Mouse (Mus musculus) stomach, embryonic 16.5 days (tissue): Measurements from ENCODE around the gene Dpysl5. TPM values are rescaled to one million over a fixed set of nuclear protein-coding genes. Genes with fewer than 3 reads are reported as not detected.
"Not testable (repeated sequence)": the region's sequence is repeated elsewhere in the genome, so short reads cannot be mapped to it uniquely, and the experiment has no call there.

Experiments used
- ATAC-seq: fragments of 200-750 bp; cut with Nextera tagmentation; 2 replicates; pipeline ENCODE4 v1.8.0; 2017; ENCODE audit warnings: moderate number of reproducible peaks, moderate TSS enrichment; ENCODE audit not compliant: insufficient read depth, low FRiP score
- H3K27ac ChIP-seq: fragments of 300-500 bp; sonication (generic); 2 replicates; pipeline ENCODE4 v1.5.1; 2014; ENCODE audit warnings: low read length
- H3K27me3 ChIP-seq: fragments of 300-500 bp; sonication (generic); 2 replicates; pipeline ENCODE4 v1.6.1; 2014; ENCODE audit warnings: low read length, control low read depth, mixed read lengths; ENCODE audit not compliant: control insufficient read depth, insufficient read depth
- H3K36me3 ChIP-seq: fragments of 300-500 bp; sonication (generic); 2 replicates; pipeline ENCODE4 v1.6.1; 2014; ENCODE audit warnings: low read length; ENCODE audit not compliant: control insufficient read depth, insufficient read depth
- H3K4me1 ChIP-seq: fragments of 300-500 bp; sonication (generic); 2 replicates; pipeline ENCODE4 v1.6.1; 2014; ENCODE audit warnings: low read length, control low read depth, mixed read lengths; ENCODE audit not compliant: control insufficient read depth, insufficient read depth
- H3K4me2 ChIP-seq: fragments of 300-500 bp; sonication (generic); 2 replicates; pipeline ENCODE4 v1.6.1; 2014; ENCODE audit warnings: low read depth, low read length, mixed read lengths
- H3K4me3 ChIP-seq: fragments of 300-500 bp; sonication (generic); replicated peaks from 2 replicates; pipeline ENCODE4 v1.5.1; 2014; ENCODE audit warnings: mild to moderate bottlenecking, low read length
- H3K9ac ChIP-seq: fragments of 300-500 bp; sonication (generic); 2 replicates; pipeline ENCODE4 v1.6.1; 2014; ENCODE audit warnings: low read length
- H3K9me3 ChIP-seq: fragments of 300-500 bp; sonication (generic); replicated peaks from 2 replicates; pipeline ENCODE4 v1.6.1; 2016; ENCODE audit warnings: low read length, control low read depth; ENCODE audit not compliant: control insufficient read depth
- WGBS: fragments of 180-500 bp; shearing (Covaris S2); extraction: QIAGEN DNeasy Blood & Tissue Kit; methylation state at CpG from one replicate; pipeline ENCODE4 v1.1.7; 2014; 5-methylcytosine and 5-hydroxymethylcytosine counted together
- polyA plus RNA-seq: library from polyadenylated mRNA; unstranded; fragments of >200 nt; fragmentation: Nextera tagmentation; extraction: Ambion mirVana; gene quantifications from 2 replicates; pipeline ENCODE4 v1.2.1, GENCODE M21; 2015

The Dpysl5 gene
- polyA plus RNA-seq, 1 experiment from 2014 or later, result 6.8 TPM

GRCm38 (mm10) chr5:30686781-30687180 lies 24.6 kb upstream of the Dpysl5 start:
- Histone ChIP-seq H3K4me2 (no peak overlapping the region), H3K4me3 (no peak overlapping the region), H3K9ac (no peak overlapping the region), H3K36me3 (no peaks in the 10 kb centered on the region), H3K9me3 (no peaks in the 10 kb centered on the region), H3K4me1 (no peaks in the 10 kb centered on the region), H3K27me3 (no peaks in the 10 kb centered on the region), H3K27ac (no peak overlapping the region)
- no peak for ATAC-seq
- WGBS, result 57% methylated on average over 3 of the region's 3 CpGs

DNA sequence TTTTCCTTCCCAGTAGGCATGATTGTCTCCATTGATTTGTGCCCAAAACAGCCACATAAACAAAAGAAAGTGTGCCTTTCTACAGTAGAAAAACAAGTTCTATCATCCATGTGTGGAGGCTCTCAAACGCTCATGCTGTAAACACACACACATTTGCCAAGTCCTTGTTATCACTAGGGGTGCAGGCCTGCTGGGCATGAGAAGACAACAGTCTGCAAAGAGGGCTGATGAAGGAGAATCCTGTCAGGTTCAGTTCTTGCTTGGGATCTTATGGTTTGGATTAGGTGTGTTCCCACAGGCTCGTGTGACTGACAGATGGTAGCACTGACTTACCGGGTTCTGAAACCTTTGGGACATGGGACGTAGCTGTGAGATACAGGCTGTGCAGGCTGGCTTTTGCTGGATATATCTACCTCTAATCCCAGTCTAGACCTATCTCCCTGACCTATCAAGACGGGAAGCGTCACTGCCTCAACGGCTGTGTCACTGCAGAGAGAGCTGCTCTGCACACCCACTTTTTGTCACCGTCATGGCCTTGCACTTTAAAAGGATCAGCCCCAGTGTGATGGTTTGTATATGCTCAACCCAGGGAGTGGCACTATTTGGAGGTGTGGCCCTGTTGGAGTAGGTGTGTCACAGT lies 10.9 kb upstream of the Dpysl5 start:
- 72% methylated on average over 8 of the region's 8 CpGs for whole genome bisulfite sequencing
- Histone ChIP-seq H3K9ac (no peak overlapping the region), H3K36me3 (no peaks in the 10 kb centered on the region), H3K27me3 (no peaks in the 10 kb centered on the region), H3K27ac (no peak overlapping the region), H3K4me1 (no peaks in the 10 kb centered on the region), H3K4me3 (no peak overlapping the region), H3K4me2 (no peak overlapping the region), H3K9me3 (no peaks in the 10 kb centered on the region)
- no peak for ATAC-seq

DNA sequence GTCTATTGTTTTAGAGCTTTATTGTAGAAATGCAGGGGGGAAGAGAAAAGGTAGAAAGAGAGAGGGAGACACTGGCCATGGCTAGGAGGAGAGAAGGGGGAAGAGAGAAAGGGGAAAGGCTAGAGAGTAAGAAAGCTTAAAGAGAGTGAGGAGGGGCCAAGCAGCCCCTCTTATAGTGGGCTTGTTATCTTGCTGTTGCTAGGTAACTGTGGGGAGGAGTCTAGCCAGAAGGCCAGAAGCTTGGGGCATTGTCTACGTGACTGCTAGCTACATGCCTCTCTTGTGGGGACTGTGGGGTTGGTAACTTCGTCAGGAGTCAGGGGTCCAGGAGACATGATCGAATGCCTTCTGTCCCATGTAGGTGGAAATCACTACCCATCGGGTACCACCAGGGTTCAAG lies 10.0 kb upstream of the Dpysl5 start:
- H3K4me2 ChIP-seq, ATAC-seq, H3K4me1 ChIP-seq, H3K4me3 ChIP-seq, H3K9ac ChIP-seq, H3K27me3 ChIP-seq, H3K9me3 ChIP-seq, H3K36me3 ChIP-seq, H3K27ac ChIP-seq: not testable (repeated sequence)
- 41% methylated on average over 4 of the region's 4 CpGs for WGBS

DNA sequence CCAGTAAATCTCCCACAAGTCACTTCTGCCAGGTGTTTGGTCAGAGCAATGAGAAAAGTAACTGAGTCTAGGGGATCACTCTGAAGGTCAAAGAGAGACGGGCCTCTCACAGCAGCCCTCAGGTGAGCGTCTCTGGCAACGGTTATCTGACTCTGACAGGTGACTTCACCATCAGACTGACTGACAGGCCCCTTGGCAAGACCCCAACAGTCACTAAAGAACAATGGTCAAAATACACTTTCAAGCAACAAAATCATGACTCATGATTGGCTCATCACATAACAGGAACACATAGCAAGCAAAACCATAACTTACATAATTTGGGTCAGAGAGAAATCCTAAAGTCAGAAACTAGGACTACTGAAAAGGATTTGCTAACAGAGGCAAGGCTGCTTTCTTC lies 9.5 kb upstream of the Dpysl5 start:
- Histone ChIP-seq H3K4me2 (no peak overlapping the region), H3K27me3 (no peaks in the 10 kb centered on the region), H3K4me3 (no peak overlapping the region), H3K4me1 (no peaks in the 10 kb centered on the region), H3K27ac (no peak overlapping the region), H3K36me3 (no peaks in the 10 kb centered on the region), H3K9me3 (no peaks in the 10 kb centered on the region), H3K9ac (no peak overlapping the region)
- no peak for ATAC-seq
- WGBS, result 72% methylated on average over 3 of the region's 3 CpGs

DNA sequence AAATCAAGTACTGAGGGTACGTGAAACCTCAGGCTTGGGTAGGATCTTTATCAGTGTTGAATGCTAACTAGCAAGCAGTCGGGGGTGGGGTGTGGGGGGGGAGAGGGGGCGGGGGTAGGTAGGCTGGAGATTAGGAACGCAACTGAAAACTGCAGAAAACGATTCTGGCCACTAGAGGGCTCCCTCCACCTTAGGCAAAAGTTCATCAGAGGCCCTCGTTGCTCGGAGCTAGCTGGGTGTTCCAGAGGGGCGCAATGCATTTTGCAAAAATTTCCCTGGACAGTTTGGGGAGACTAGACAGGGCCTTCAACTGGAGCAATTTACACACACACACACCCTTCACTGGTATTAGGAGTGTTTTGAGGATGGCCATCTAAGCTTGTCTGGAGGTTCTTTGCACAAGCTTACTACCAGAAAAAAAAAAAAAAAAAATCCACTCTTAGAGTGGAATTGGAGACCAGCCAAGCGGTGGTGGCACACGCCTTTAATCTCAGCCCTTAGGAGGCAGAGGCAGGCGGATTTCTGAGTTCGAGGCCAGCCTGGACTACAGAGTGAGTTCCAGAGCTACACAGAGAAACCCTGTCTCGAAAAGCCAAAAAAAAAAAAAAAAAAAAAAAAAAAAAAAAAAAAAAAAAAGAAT lies 1.5 kb upstream of the Dpysl5 start:
- H3K4me3 ChIP-seq, result no peak overlapping the region
- WGBS, result 13% methylated on average over 13 of the region's 13 CpGs
- H3K36me3 ChIP-seq, result no peaks in the 10 kb centered on the region
- ATAC-seq, result peak; percentile 22; the same call in 1 of the 2 replicates
- peaks cover 36% of the 10 kb centered on the region for H3K27me3 ChIP-seq
- H3K4me2 ChIP-seq, result no peak overlapping the region
- H3K9ac ChIP-seq, result no peak overlapping the region
- no peaks in the 10 kb centered on the region for H3K9me3 ChIP-seq
- H3K4me1 ChIP-seq, result peaks cover 24% of the 10 kb centered on the region
- H3K27ac ChIP-seq, result no peak overlapping the region

GRCm38 (mm10) chr5:30710486-30710885 lies 878 bp upstream of the Dpysl5 start:
- Histone ChIP-seq H3K4me1 (peaks cover 24% of the 10 kb centered on the region), H3K27me3 (peaks cover 38% of the 10 kb centered on the region), H3K9me3 (no peaks in the 10 kb centered on the region), H3K4me3 (no peak overlapping the region), H3K9ac (no peak overlapping the region), H3K36me3 (no peaks in the 10 kb centered on the region), H3K27ac (no peak overlapping the region), H3K4me2 (no peak overlapping the region)
- no peak for ATAC-seq
- 28% methylated on average over 8 of the region's 8 CpGs for WGBS

GRCm38 (mm10) chr5:30712002-30712390 lies 632 bp downstream of the Dpysl5 start:
- Histone ChIP-seq H3K4me2 (peak overlapping the region; percentile 97), H3K4me3 (peak overlapping the region; percentile 56), H3K9me3 (no peaks in the 10 kb centered on the region), H3K9ac (peak overlapping the region; percentile 59), H3K27ac (no peak overlapping the region), H3K36me3 (no peaks in the 10 kb centered on the region), H3K27me3 (peaks cover 45% of the 10 kb centered on the region), H3K4me1 (peaks cover 24% of the 10 kb centered on the region)
- 1% methylated on average over 14 of the region's 14 CpGs for WGBS
- peak; percentile 11; the same call in 1 of the 2 replicates for ATAC-seq

- H3K9ac ChIP-seq, result peak overlapping the region; percentile 59
- under 1% methylated on average over 43 of the region's 43 CpGs for WGBS
- H3K4me1 ChIP-seq, result peaks cover 24% of the 10 kb centered on the region
- no peaks in the 10 kb centered on the region for H3K36me3 ChIP-seq
- peak overlapping the region; percentile 97 for H3K4me2 ChIP-seq
- no peak for ATAC-seq
- H3K4me3 ChIP-seq, result peak overlapping the region; percentile 56
- H3K27ac ChIP-seq, result no peak overlapping the region
- no peaks in the 10 kb centered on the region for H3K9me3 ChIP-seq
- peaks cover 45% of the 10 kb centered on the region for H3K27me3 ChIP-seq
These were observed 1.3 kb downstream of the Dpysl5 start for GRCm38 (mm10) chr5:30712441-30713298.

DNA sequence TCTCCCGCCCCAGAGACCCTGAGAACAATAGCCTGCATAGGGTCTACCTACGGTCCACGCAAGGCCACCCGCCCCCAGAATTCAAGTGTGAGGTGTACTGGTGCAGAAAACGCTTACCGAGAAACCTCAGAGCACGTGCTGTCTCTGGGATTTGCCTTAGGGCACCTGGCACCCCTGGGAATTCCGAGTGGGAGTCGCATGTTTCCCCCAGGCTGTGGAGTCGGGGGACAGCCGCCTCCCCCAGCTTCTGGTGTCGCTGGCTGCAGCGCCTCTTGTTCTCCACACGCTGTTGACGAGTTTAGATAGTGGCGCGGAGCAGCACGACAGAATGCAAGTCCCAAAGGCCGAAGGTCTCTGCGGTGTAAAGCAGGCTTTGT lies 1.9 kb downstream of the Dpysl5 start:
- Histone ChIP-seq H3K36me3 (no peaks in the 10 kb centered on the region), H3K4me3 (peak overlapping the region; percentile 56), H3K9ac (peak overlapping the region; percentile 44), H3K9me3 (no peaks in the 10 kb centered on the region), H3K4me2 (peak overlapping the region; percentile 97), H3K4me1 (peaks cover 24% of the 10 kb centered on the region), H3K27ac (no peak overlapping the region), H3K27me3 (peaks cover 45% of the 10 kb centered on the region)
- WGBS, result 2% methylated on average over 20 of the region's 20 CpGs
- no peak for ATAC-seq
